Mouse (Mus musculus) lung, postnatal 14 days (tissue): ENCODE measurements around the gene Hsdl1.

Experiments
- DNase-seq: peaks from one replicate; pipeline ENCODE4 v3.0.0; 2021

Hsdl1 gene

DNA sequence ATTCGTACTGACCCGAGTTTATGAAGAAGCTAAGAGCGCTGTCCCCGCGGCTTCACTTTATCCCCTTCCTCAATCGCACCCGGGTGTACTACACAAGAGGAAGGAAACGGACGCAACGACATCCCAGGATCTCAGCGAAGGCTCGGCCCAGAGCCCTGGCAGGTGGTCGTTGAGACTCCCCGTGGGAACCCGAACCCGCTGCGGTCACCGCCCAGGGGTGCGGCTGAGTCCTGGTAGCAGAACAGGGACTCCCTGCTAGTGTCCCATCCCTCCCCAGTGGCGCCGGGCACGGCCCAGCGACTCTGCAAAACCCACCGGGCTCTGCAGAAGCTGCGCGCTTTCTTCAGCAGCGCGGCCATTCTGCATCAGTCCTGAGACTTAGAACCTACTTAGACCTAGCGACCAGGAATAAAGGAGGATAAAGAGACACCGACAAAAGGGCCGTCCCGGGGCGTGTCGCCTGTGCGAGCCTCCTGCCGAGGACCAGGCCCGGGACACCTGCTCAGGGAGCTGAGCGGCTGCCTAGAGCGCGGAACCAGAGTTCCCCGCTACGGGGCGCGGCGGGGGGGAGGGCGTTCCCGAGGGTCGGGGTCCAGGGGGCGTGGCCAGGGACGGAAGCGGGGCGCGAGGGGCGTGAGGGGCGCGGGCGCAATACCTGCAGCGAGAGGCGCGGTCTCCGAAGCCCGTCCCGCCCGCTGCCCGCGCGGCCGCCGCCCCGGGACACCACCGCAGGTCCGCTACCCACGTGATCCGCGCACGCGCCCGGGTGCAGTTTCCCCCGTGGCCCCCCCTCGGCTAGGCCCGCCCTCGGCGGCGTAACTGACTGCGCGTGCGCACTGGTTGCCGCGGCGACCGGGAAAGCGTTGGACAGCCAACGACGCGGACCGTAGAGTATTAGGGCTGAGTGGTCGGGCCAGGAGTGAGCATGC, at the start of gene Hsdl1, which contains the start of gene Dnaaf1:
Gene Hsdl1, minus strand, starts transcription at position 747 of the 929 bp plus-strand sequence.
Gene Dnaaf1, plus strand, starts transcription at position 799 of the 929 bp plus-strand sequence.
- peak; percentile 98 for DNase-seq

DNA sequence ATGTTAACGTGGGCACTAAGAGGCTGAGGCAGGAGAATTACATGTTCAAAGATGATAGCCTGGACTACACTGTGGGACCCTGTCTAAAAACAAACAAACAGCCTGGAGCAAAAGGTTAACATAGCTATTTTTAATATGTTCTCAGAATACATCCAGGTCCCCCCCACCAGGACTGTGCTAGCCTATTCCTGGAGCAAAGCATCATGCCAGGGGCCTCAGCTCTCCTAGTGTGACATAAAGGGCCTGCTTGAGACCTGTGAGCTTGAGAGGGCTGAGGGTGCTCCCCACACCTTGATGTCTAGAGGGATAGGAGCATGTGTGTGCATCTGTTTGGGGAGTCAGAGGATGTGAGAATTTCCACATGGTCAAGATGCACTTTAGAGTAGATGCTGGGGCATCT, 48.8 kb upstream of the Hsdl1 start:
- no peak for DNase-seq

DNA sequence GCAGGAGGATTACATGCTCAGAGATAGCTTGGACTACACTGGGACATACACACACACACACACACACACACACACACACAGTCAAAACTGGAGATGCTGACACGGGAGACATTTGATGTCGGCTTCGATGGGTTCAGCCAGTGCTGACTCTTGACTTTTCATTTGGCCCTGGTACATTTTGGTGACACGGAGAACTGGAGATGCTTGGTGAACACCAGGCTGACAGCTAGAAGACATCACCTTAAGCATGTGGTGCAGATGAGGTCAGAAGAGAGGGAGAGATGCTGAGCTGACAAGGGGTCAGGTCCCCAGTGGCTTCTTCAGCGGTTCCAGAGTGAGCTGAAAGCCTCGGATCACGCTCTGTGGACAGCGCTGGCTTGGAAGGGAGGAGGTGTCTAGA, 48.1 kb upstream of the Hsdl1 start:
- DNase-seq: no peak

DNA sequence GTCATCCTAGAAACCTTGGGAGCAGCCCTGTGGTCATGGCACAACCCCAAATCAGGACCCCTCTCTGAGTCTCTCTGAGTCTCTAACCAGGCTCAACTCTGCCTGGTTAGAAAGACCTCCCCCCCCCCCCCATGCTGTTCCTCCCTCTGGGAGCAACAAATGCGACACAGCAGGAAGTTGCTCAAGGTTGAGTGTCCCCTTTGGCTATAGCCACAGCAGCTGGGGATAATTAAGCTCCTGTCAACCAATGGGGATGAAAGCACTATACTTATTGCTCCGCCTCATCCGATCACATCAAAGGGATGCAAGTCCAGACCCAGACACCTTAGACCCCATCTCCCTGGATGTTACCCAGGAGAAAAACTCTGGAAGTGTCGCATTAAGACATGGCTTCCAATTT, 47.6 kb upstream of the Hsdl1 start:
- no peak for DNase-seq

DNA sequence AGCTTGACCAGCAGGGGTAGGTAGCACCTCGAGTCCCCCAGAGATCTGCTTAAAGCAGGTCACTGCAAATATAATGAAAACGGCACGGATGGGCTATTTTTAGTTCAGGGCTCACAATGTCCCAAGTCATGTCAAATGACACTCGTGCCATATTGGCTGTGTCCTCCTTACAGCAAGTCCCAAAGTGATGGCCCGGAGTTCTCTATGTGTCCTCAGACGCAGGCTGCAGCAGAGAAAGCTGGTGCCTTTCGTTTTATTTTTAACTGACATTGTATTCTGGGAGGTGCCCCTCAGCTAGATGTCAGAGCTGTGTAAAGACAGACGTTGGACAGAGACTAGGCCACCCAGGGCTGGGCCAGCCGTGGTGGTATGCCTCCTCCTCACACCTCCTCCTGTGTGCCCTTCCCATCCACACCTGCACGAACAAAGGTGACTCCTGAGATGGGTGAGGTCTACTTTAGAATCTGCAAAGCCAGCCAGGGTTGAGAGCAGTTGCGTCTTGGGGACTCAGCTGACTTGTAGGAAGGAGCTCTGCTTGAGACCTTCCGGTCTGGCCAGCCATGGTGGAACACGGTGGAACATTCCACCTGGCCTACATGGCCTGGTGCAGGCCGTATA, 46.0 kb upstream of the Hsdl1 start:
- DNase-seq: no peak

DNA sequence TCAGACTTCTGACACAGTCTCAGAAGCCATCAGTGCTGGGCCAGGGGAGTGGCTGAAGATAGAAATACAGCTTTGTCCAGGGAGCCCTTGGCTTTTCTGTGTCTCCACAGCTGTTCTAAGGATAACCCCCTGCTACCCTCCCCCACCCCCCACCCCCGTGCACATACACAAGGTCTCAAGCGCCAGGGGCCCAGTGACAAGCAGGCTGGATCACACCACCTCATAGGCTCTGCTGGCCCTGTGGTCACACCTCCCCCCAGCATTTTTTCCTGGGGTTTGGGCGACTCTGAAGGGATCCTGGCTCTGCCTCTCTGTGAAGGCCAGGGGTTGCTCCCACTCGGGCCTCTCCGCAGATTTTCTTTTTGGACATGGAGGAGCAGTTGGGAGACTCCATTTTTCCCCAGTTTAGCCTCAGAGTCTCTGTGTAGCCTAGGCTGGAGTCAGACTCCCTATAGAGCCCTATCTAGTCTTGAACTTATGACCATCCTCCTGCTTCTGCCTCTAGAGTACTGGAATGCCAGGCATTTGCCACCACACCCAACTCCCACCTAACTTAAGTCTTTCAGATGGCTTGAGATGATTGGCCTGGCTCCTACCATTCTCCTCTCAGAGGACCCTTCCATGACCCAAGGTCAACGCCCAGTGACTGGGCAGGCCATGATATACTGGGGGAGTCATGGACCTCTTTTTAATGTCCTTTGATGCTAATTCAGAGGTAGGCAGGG, 45.3 kb upstream of the Hsdl1 start:
- no peak for DNase-seq

DNA sequence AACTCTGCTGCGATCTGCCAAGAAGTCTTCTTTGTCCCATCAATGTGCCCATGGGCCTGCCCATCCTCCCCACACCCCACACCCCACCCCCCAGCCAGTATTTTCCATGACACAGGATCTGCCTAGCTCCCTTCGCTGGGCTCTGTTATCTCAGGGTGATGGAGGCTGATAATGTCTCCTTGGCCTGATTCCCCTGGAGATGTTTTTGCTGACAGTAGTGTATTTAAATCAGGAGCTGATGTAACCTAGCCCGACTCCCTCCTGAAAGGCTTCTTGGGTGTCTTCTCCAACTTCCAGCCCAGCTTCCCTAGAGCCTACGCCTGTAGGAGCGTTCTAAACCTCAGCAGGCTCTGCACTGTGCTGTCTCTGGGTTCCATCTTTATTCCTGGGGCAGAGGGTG, 43.9 kb upstream of the Hsdl1 start:
- no peak for DNase-seq

DNA sequence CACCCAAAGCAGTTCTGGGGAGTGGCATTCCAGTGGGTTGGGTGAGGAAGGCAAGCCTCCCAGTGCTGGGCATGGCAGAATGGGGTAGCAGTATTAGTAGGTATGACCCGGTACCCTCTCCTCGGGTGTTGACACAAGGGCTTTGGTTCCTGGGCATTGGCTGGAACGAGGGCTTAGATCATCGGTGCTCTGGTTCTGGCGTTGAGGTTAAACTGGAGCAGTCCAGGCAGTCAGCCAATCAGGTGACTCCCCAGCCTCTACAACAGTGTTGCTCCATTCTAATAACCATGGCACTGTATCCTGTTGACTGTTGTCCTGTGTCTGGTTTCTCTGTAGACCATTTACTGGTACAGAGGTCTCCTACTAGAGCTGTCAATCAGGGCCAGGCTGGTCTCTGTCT, 42.6 kb upstream of the Hsdl1 start:
- no peak for DNase-seq

DNA sequence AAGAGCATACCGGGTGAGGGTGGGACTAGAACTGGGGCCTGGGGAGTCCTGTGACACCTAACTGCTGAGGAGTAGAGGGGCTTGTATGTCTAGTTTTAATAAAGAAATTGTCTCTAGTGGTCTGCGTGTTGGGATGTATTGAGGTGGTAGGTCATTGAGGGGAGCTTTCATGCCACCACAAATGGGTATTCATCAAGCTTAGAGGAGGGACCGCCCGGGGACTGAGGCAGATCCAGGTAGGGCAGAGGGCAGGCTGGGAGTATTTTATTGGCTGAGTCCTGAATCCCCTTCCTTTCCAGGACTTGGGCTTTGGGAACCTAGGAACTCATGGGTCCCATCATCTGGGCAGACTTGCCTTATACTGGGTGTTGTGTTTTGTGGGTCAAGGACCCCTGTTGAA, 41.8 kb upstream of the Hsdl1 start:
- DNase-seq: no peak

DNA sequence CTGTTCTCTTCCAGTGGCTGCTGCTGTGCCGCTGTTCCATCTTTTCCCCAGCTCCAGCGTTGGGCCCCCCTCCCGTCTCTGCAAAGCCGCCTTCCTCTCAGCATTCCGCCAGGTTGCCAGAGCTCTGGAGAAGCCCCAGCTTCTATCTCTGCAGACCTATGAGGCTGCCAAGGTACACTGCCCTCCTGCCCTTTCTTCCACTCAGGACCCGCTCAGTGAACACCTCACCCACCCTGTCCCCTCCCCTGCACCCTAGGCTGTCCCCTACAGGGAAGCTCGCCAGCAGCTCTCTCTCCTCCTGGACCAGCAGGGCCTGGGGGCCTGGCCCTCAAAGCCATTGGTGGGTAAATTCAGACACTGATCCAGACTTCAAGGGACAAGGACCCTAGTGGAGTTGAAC, 41.4 kb upstream of the Hsdl1 start:
- DNase-seq: no peak

DNA sequence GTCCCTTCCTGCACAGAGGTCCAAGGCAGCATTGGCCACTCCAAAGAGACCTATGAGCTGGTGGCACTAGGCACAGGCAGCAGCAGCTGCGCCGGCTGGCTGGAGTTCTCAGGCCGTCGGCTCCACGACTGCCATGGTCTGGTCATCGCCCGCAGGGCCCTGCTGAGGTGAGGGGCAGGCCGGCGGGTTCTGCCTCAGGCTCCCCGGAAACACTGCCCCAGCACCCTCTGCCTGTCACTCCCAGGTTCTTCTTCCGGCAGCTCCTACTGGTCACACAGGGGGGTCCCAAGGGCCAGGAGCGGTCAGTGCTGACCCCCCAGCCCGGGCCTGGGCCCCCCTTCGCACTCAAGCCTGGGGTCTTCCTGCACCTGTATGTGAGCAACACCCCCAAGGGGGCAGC, 40.1 kb upstream of the Hsdl1 start:
- no peak for DNase-seq

DNA sequence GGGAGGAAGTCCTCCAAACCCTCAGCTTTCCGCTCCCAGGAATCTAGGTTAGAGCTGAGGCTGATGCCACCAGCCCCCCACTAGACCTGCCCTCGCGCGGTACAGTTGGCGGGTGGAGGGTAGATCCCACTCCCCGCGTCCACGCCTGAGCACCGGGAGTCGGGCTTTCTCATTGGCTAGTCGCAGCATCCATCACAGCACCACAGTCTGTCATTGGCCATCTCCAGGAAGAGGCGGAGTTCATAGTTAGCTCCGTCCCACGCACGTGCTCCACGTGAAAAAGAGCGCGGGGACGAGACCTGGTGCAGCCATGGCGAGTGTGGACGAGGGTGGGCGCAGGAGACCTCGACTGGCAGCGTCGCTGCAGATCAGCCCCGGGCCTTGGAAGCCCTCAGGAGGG, 37.5 kb upstream of the Hsdl1 start, which contains the start of gene Adad2:
Gene Adad2, plus strand, starts transcription at position 277 of the 400 bp plus-strand sequence.
- DNase-seq: no peak

DNA sequence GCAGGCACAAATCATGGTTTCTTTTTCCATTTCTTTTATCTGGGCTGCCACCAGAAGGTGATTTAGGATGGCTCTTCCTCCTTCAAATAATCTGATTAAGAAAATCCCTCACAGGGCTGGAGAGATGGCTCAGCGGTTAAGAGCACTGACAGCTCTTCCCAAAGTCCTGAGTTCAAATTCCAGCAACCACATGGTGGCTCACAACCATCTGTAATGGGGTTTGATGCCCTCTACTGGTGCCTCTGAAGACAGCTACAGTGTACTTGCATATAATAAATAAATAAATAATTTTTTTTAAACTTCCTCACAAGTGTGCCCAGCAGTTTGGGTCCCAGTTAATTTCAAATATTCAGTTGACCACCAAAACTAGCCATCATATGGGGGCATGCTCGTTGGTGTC, 31.2 kb upstream of the Hsdl1 start:
- no peak for DNase-seq

DNA sequence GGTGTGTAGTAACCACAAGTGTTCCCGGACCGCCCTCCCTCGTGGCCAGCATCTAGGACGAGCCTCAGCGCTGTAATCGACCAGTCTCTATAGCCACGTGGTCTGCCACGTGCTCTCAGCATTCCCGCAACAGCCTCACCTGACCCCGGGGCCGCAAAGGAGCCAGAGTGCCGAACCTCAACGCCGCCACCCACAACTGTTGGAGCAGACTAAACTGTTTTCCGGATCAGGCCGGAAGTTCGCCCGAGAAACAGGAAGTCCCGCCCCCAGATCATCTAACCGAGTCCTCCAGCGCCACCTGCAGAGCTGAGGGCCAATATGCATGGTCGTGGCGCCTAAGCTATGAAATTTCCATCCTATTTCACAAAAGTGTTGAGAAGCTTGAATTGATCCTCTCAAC, 30.0 kb upstream of the Hsdl1 start, which contains the start of gene Taf1c:
Gene Taf1c, minus strand, starts transcription at position 227 of the 400 bp plus-strand sequence.
- peak; percentile 96 for DNase-seq

DNA sequence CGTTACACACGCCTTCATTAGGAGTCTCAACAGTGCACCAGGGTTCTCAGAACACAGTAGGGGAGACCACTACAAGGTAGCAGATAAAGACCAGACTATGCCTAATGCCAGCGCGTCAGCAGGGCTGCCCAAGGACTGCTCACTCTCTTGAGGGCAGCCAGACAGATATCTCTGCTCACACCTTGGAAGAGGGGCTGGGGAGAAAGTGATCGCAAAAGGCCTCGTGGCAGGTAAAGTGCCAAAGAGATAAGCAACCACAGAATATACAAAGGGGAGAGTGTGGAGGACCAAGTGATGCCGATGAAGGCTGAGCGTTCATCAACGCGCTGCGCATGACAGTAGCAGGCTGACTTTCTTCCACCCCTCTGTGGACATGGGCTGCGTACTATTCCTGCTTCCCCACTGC, 29.4 kb upstream of the Hsdl1 start:
- no peak for DNase-seq

DNA sequence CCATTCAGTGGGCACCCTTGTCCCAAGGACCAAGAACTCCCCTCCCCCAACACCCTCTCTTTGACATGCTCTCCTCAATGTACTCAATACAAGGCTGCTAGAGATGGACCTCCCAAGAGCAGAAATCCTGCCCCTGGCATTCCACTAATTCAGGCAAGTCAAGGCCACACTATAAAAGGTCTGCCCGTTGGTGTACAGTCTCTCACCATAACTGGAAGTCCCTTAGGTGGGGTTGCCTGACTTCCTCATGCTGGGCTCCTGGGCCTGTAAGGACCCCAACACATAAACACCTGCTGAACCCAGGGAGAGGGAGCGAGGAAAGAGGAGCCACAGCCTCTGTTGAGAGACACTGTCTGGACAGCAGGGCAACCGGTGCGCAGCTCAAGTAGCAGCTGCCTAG, 28.8 kb upstream of the Hsdl1 start:
- DNase-seq: no peak

DNA sequence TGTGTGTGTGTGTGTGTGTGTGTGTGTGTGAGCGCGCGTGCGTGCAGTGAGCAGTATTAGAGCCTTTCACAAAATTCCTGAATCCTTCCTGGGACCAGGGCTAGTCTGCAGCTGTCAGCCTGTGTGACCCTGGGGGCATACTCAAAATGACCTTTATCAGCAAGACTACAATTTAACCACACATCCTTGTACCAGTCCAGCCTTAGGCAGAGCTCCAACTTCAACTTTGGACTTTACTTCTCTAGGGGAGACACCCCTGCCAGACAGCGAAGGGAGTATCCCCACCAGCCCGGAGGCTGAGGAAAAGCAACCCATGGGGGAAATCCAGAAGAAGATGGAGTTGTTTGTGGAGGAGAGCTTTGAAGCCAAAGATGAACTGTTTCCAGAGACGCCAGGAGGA, 16.5 kb upstream of the Hsdl1 start:
- DNase-seq: no peak

DNA sequence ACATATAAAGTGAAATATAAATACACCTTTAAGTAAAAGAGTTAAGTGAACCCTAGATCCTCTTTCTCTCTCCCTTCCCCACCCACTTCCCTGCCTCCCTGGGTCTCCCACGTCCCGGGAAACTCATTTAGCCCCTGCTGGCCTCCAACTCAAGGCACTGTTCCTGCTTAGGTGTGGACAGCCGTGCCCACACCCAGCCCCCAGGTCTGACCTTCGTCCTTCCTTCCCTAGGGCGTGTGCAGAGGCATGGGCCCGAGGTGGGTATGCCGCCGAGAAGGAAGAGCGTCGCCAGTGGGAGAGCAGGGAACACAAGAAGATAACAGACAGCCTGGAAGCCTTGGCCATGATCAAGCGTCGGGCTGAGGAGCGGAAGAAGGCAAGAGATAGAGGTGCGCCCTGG, 15.4 kb upstream of the Hsdl1 start:
- DNase-seq: no peak

DNA sequence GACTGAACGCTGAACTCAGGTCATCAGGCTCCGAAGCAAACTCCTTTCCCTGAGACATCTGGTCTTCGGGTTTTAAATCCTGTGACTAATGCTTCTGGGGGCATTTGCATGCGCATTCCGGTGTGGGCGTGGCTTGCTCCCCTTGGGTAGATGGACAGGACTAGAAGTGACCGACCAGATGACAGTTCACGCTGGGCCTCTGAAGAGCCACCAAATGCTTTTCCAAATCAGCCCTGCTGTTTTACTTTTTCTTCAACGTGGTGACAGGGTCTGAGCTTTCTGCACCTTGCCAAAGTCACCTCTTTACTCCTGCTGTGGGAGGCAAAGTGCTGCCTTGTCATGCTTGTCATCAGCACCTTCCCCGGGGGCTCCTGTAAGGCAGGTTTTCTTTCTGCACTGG, 13.9 kb upstream of the Hsdl1 start:
- DNase-seq: no peak

DNA sequence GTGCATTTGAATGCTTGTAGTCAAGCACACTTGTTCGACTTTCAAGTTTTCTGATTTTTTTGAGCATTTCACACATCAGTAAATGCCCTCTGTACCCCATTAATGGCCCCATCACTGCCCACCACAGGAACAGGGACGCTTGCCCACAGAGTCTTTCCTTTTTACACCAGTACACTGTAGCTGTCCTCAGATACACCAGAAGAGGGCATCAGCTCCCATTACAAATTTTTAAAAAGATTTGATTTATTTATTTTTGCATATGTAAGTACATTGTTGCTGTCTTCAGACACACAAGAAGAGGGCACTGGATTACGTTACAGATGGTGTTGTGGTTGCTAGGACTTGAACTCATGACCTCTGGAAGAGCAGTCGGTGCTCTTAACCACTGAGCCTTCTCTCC, 13.3 kb upstream of the Hsdl1 start:
- DNase-seq: no peak

DNA sequence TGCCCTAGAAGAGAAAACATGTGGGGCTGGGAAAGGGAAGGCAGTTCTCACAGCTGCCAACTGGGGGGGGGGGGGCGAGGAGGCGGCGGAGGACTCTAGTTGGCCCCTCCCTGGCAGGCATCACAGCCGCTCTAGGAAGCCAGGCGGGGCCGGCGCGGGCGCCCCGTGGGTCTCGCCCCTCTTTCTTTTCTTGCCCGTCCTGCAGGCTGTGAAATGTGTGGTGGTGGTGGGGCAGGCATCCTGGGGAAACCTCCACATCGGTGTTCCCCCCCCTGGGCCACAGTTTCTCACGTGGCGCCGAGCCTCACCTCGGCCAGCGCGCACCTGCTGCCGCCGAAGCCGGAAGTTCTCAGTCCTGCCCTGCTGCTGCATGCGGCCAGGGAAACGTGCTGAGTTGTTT, 10.9 kb upstream of the Hsdl1 start:
- no peak for DNase-seq

DNA sequence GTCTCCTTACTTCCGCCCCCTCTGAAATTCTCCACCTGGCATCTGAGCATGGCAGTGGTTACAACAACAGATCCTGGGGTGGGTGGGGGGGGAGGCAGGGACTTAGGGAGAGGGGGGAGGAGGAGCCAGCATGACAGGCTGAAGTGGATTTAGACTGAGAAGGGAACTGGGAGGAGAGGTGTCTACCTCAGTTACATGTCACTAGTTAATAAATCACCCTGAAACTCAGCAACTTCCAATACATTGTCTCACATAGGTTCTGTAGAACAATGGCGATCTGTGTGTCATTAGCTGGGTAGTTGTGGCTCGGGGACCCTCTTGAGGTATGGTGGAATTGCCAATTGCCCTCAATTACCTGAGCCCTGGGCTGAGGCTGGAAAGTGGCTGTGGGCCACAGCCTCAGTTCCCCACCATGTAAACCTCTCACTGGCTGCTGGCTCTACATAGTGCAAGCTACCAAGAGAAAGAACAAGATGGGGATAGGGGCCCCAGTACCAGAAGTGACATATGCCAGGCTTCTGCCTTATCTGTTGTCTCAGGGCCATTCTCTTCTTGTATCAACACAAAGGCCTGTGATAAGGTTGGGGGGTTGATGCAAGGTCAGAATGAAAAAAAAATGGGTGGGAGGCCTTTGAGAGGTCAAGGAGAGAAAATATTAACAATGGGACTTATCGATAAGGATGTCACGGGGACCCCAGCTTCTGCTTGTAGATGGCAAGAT, 5.6 kb upstream of the Hsdl1 start:
- no peak for DNase-seq

DNA sequence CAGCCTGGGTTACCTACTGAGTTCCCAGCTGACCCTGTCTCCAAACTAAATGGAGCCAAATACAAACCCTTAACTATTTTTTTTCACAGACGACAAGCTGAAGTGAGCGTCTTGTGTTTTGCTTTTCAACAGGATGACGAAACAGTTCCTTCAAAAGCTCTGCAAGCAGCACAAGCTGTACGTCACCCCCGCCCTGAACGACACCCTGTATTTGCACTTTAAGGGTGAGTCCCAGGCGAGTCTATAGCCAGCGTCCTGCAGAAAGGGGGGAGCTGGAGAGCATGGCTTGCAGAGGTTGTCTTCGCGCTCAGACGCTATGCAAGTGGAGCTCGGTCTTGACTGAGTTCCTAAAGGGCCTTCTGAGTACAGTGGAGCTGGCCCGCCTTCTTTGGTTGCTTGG, 4.1 kb upstream of the Hsdl1 start:
- DNase-seq: no peak
